Mouse (Mus musculus) liver, embryonic 12.5 days (tissue): ENCODE data around the gene Cnih3. TPM values are rescaled to one million over a fixed set of nuclear protein-coding genes. Genes with fewer than 3 reads are reported as not detected.
A peak's percentile ranks its signal among the peaks of the same experiment; 100 is the strongest.

ENCODE experiments used
- ATAC-seq: fragments of 200-750 bp; cut with Nextera tagmentation; 2 replicates; pipeline ENCODE4 v1.8.0; 2017; ENCODE audit warnings: moderate number of reproducible peaks, mild to moderate bottlenecking, moderate library complexity
- H3K27ac ChIP-seq: fragments of 300-500 bp; sonication (generic); 2 replicates; pipeline ENCODE4 v1.5.1; 2016; ENCODE audit warnings: mild to moderate bottlenecking
- H3K27me3 ChIP-seq: fragments of 300-500 bp; sonication (generic); replicated peaks from 2 replicates; pipeline ENCODE4 v1.6.1; 2016; ENCODE audit warnings: mild to moderate bottlenecking, moderate library complexity
- H3K36me3 ChIP-seq: fragments of 300-500 bp; sonication (generic); 2 replicates; pipeline ENCODE4 v1.6.1; 2016; ENCODE audit warnings: mild to moderate bottlenecking, moderate library complexity
- H3K4me1 ChIP-seq: fragments of 300-500 bp; sonication (generic); 2 replicates; pipeline ENCODE4 v1.6.1; 2016
- H3K4me2 ChIP-seq: fragments of 300-500 bp; sonication (generic); 2 replicates; pipeline ENCODE4 v1.6.1; 2016; ENCODE audit warnings: mild to moderate bottlenecking, moderate library complexity
- H3K4me3 ChIP-seq: fragments of 300-500 bp; sonication (generic); 2 replicates; pipeline ENCODE4 v1.5.1; 2016; ENCODE audit warnings: mild to moderate bottlenecking, moderate library complexity
- H3K9ac ChIP-seq: fragments of 300-500 bp; sonication (generic); 2 replicates; pipeline ENCODE4 v1.6.1; 2016; ENCODE audit warnings: mild to moderate bottlenecking, moderate library complexity
- H3K9me3 ChIP-seq: fragments of 300-500 bp; sonication (generic); replicated peaks from 2 replicates; pipeline ENCODE4 v1.6.1; 2016; ENCODE audit warnings: mild to moderate bottlenecking, moderate library complexity
- WGBS: fragments of 180-500 bp; shearing (Covaris S2); methylation state at CpG from one replicate; pipeline ENCODE4 v1.1.7; 2016; ENCODE audit not compliant: insufficient replicate concordance; 5-methylcytosine and 5-hydroxymethylcytosine counted together
- polyA plus RNA-seq: library from polyadenylated mRNA; unstranded; fragments of >200 nt; fragmentation: Nextera tagmentation; extraction: Ambion mirVana; gene quantifications from 2 replicates; pipeline ENCODE4 v1.2.1, GENCODE M21; 2016

Gene Cnih3
- polyA plus RNA-seq, 1 experiment from 2014 or later: 0.05 TPM

DNA sequence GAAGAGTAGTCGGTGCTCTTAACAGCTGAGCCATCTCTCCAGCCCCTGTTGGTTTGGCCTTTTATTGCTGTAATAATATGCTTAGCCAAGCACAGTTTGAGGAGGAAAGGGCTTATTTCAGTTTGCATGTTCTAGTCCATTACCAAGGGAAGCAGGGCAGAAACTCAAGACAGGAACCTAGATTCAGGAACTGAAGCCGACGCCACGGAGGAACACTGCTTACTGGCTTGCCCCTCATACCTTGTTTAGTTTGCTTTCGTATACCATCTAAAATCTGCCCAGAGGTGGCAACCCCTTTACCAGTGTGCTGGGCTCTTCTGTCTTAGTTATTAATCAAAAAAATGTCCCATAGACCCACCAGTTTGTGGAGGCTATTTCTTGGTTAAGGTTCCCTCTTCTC, 25.3 kb upstream of the Cnih3 start:
- no peak overlapping the region for H3K4me2 ChIP-seq
- ATAC-seq: no peak
- 0 out of 2 replicates have a peak overlapping the region, but pooled peaks have one; percentile 10 for H3K27ac ChIP-seq
- H3K4me1 ChIP-seq: peaks cover 73% of the 10 kb centered on the region
- H3K9me3 ChIP-seq: no peaks in the 10 kb centered on the region
- WGBS: 78% methylated on average over 5 of the region's 5 CpGs
- no peaks in the 10 kb centered on the region for H3K27me3 ChIP-seq
- H3K9ac ChIP-seq: no peak overlapping the region
- H3K36me3 ChIP-seq: no peaks in the 10 kb centered on the region
- no peak overlapping the region for H3K4me3 ChIP-seq

DNA sequence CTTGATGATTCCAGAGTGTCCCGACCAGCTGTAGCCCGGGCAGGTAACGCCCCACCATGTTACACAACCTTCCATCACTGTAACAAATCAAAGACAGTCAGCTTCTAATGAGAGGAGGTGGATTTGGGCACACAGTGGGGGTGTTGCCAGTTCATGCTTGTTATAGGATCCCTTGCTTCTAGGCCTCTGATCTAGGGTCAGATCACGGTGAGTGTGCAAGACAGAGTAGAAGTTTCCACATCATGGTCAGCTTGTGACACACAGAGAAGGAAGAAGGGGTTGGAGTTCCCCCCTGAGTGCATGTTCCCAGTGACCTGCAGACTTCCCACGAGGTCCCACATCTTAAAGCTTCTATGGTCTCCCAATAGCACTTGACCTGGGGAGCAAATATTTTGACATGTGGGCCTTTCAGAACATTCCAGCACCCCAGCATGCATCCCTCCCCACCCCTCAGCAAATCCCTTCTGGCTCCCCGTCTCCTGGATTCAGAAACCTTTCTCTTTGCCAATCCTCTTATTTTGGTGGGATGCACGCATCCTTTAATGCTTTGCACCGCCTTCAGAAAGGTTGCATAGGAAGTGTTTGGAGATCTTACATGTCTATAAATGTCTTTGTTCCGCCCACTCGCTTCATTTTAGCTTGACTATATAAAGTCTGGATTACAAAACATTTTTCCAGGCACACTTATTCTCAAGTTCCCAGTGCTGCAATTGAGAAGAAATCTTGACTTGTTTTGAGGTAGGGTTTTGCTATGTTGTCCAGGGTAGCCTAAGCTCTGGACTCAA, 24.6 kb upstream of the Cnih3 start:
- H3K4me1 ChIP-seq: peaks cover 74% of the 10 kb centered on the region

GRCm38 (mm10) chr1:181329110-181329509, 23.3 kb upstream of the Cnih3 start:
- Histone ChIP-seq H3K36me3 (0 out of 2 replicates have a peak, but pooled peaks cover 3% of the 10 kb centered on the region), H3K9me3 (peaks cover 6% of the 10 kb centered on the region; the same call in 1 of the 2 replicates), H3K9ac (peak overlapping the region; percentile 56), H3K4me1 (peaks cover 73% of the 10 kb centered on the region), H3K27ac (peak overlapping the region; percentile 75), H3K4me2 (peak overlapping the region; percentile 37), H3K27me3 (no peaks in the 10 kb centered on the region), H3K4me3 (no peak overlapping the region)
- 46% methylated on average over 3 of the region's 3 CpGs for WGBS
- ATAC-seq: peak; percentile 85

More for the DNA sequence above, 24.6 kb upstream of the Cnih3 start:
- H3K27me3 ChIP-seq: no peaks in the 10 kb centered on the region
- no peak overlapping the region for H3K4me2 ChIP-seq
- 0 out of 2 replicates have a peak overlapping the region, but pooled peaks have one; percentile 10 for H3K27ac ChIP-seq
- 80% methylated on average over 10 of the region's 10 CpGs for WGBS
- no peak overlapping the region for H3K9ac ChIP-seq
- no peak overlapping the region for H3K4me3 ChIP-seq
- ATAC-seq: no peak
- no peaks in the 10 kb centered on the region for H3K9me3 ChIP-seq
- H3K36me3 ChIP-seq: no peaks in the 10 kb centered on the region

DNA sequence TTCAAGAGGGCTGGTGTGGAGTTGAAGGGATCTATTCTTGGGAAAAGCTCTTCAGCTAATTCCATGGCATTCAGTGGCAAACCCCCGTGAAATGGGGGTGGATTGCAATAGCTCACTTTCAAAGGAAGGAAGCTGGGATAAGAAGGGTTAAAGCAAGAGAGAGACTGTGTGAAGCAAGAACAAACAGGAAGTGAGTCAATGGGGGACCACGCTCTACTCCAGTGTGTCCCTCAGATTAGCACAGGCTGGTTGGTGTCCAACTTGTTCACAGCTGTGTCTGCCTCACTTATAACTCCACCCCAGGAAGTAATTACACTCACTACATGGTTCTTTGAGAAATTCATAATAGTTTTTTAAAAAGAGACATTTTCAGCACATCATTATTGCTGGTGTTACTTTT, 19.8 kb upstream of the Cnih3 start:
- no peaks in the 10 kb centered on the region for H3K27me3 ChIP-seq
- peaks cover 78% of the 10 kb centered on the region for H3K4me1 ChIP-seq
- 14% methylated on average over 2 of the region's 2 CpGs for WGBS
- H3K9ac ChIP-seq: no peak overlapping the region
- H3K4me2 ChIP-seq: no peak overlapping the region
- H3K27ac ChIP-seq: peak overlapping the region; percentile 59; the same call in 1 of the 2 replicates
- peaks cover 9% of the 10 kb centered on the region; the same call in 1 of the 2 replicates for H3K36me3 ChIP-seq
- no peak overlapping the region for H3K4me3 ChIP-seq
- peaks cover 16% of the 10 kb centered on the region for H3K9me3 ChIP-seq
- ATAC-seq: no peak

- peaks cover 73% of the 10 kb centered on the region for H3K4me1 ChIP-seq
- H3K27me3 ChIP-seq: no peaks in the 10 kb centered on the region
- H3K9ac ChIP-seq: peak overlapping the region; percentile 64
- peak; percentile 93 for ATAC-seq
- H3K4me3 ChIP-seq: peak overlapping the region; percentile 42
- H3K9me3 ChIP-seq: peaks cover 16% of the 10 kb centered on the region
- H3K4me2 ChIP-seq: peak overlapping the region; percentile 56
- H3K27ac ChIP-seq: peak overlapping the region; percentile 97
- peaks cover 9% of the 10 kb centered on the region; the same call in 1 of the 2 replicates for H3K36me3 ChIP-seq
- WGBS: 38% methylated on average over 6 of the region's 6 CpGs
Measured at GRCm38 (mm10) chr1:181334329-181335018, 18.0 kb upstream of the Cnih3 start.

- Histone ChIP-seq H3K4me2 (peak overlapping the region; percentile 56), H3K9me3 (peaks cover 16% of the 10 kb centered on the region), H3K36me3 (peaks cover 9% of the 10 kb centered on the region; the same call in 1 of the 2 replicates), H3K4me1 (peaks cover 68% of the 10 kb centered on the region), H3K27ac (peak overlapping the region; percentile 97), H3K4me3 (peak overlapping the region; percentile 42), H3K9ac (peak overlapping the region; percentile 64), H3K27me3 (no peaks in the 10 kb centered on the region; the same call in 1 of the 2 replicates)
- WGBS: 40% methylated on average over 5 of the region's 5 CpGs
- peak; percentile 95 for ATAC-seq
Measured at GRCm38 (mm10) chr1:181335019-181335365, 17.4 kb upstream of the Cnih3 start.

DNA sequence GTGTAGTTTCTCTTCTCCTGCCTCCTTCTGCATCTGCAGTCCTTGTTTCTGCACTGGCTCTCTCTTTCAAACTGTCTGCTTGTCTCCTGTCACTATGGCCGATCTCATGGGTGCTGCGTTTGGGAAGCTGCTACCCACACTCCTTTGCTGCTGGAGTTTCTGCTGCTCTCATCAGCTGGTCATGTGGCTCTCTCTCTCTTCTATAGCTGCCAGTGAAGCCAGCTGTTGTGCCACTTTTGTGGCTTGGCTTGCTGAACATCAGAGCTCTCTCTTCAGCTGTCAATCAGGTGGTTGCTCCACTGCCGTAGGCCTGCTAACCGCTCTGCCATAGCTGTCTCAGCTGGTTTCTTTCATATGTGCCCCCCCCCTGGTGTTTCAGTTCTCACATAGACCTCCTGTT, 17.0 kb upstream of the Cnih3 start:
- H3K27ac ChIP-seq: peak overlapping the region; percentile 97
- no peaks in the 10 kb centered on the region; the same call in 1 of the 2 replicates for H3K27me3 ChIP-seq
- peak overlapping the region; percentile 42 for H3K4me3 ChIP-seq
- peak overlapping the region; percentile 56 for H3K4me2 ChIP-seq
- peak overlapping the region; percentile 64 for H3K9ac ChIP-seq
- H3K4me1 ChIP-seq: peaks cover 68% of the 10 kb centered on the region
- 62% methylated on average over 4 of the region's 4 CpGs for WGBS
- ATAC-seq: peak; percentile 20
- peaks cover 9% of the 10 kb centered on the region; the same call in 1 of the 2 replicates for H3K36me3 ChIP-seq
- H3K9me3 ChIP-seq: peaks cover 16% of the 10 kb centered on the region

- Histone ChIP-seq H3K36me3 (peaks cover 9% of the 10 kb centered on the region; the same call in 1 of the 2 replicates), H3K4me3 (no peak overlapping the region), H3K9me3 (peaks cover 16% of the 10 kb centered on the region), H3K27me3 (peaks cover 12% of the 10 kb centered on the region), H3K9ac (0 out of 2 replicates have a peak overlapping the region, but pooled peaks have one; percentile 4), H3K27ac (peak overlapping the region; percentile 62), H3K4me2 (peak overlapping the region; percentile 56; the same call in 1 of the 2 replicates), H3K4me1 (peaks cover 57% of the 10 kb centered on the region)
- ATAC-seq: no peak
- 71% methylated on average over 6 of the region's 6 CpGs for WGBS
Measured at GRCm38 (mm10) chr1:181336857-181337256, 15.6 kb upstream of the Cnih3 start.

DNA sequence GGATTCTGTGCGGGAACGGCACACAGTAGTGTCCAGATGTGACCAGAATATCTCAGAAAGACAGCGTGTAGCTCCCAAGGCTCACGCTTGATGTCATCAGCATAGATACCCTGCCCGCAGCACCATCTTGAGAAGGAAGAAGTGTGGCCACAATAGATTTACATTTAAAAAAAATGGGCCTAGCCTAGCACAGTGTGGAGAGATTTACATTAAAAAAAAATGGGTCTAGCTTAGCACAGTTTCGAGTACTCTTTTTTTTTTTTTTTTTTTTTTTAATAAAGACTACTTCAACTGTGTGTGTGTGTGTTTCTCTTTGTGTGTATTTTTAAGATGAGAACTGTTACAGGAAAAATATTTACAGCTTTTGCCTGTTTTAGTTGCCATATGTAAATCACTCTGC, 13.3 kb upstream of the Cnih3 start:
- WGBS: 79% methylated on average over 6 of the region's 6 CpGs
- ATAC-seq: no peak
- Histone ChIP-seq H3K9ac (no peak overlapping the region), H3K4me3 (no peak overlapping the region), H3K4me1 (peaks cover 37% of the 10 kb centered on the region), H3K4me2 (no peak overlapping the region), H3K27ac (no peak overlapping the region), H3K27me3 (peaks cover 32% of the 10 kb centered on the region), H3K9me3 (peaks cover 10% of the 10 kb centered on the region), H3K36me3 (peaks cover 7% of the 10 kb centered on the region; the same call in 1 of the 2 replicates)

- Histone ChIP-seq H3K9ac (no peak overlapping the region), H3K4me2 (no peak overlapping the region), H3K27ac (no peak overlapping the region), H3K9me3 (no peaks in the 10 kb centered on the region), H3K4me1 (no peaks in the 10 kb centered on the region), H3K27me3 (peaks cover 91% of the 10 kb centered on the region), H3K4me3 (no peak overlapping the region), H3K36me3 (no peaks in the 10 kb centered on the region)
- ATAC-seq: peak; percentile 57
- WGBS: 7% methylated on average over 15 of the region's 15 CpGs
Measured at GRCm38 (mm10) chr1:181345547-181345946, 6.9 kb upstream of the Cnih3 start.

DNA sequence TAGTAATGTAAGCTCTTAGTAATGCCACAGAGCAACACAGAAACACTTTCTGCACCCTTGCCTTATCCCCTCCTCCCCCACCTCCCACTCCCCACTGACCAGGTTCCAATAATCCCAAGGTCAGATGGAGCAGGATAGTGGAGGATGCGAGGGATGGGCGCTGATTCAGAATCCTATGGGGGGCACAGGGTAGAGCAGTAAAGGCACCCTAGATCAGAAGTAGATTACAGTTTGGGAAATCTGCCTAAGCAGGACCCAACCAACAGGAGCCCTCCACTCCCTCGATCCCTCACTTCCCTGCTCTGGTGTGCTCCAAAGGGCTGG, 423 bp upstream of the Cnih3 start:
- peak; percentile 30; the same call in 1 of the 2 replicates for ATAC-seq
- Histone ChIP-seq H3K9ac (no peak overlapping the region), H3K27me3 (peaks cover 93% of the 10 kb centered on the region), H3K9me3 (no peaks in the 10 kb centered on the region), H3K4me2 (peak overlapping the region; percentile 77), H3K27ac (no peak overlapping the region), H3K4me3 (peak overlapping the region; percentile 53), H3K36me3 (no peaks in the 10 kb centered on the region), H3K4me1 (peaks cover 20% of the 10 kb centered on the region)
- 3% methylated on average over 3 of the region's 3 CpGs for WGBS
